Mouse (Mus musculus) neutrophil, adult 5-6 weeks (primary cell): ENCODE measurements around the gene Snap29. TPM values are rescaled to one million over a fixed set of nuclear protein-coding genes. Genes with fewer than 3 reads are reported as not detected.
A peak's percentile ranks its signal among the peaks of the same experiment; 100 is the strongest.

Experiments
- ATAC-seq: fragments of 151-379, 151-347 bp; 2 replicates; pipeline ENCODE4 v1.8.0; 2017; ENCODE audit warnings: mild to moderate bottlenecking, moderate TSS enrichment; ENCODE audit not compliant: insufficient number of reproducible peaks, poor library complexity, low FRiP score, severe bottlenecking; ENCODE audit errors: extremely low read depth
- total RNA-seq: library from RNA; stranded (forward); fragments of 200-1000 nt; gene quantifications from 2 replicates; pipeline ENCODE4 v1.2.3, GENCODE M21; 2017

Snap29 gene
- 67.6 and 74.8 TPM in 2 replicates for total RNA-seq

- ATAC-seq = peak; percentile 88
Measured at GRCm38 (mm10) chr16:17405736-17406443, at the start of gene Snap29, which contains the start of gene Pi4ka. Snap29 (plus strand) TSS chr16:17405986. Pi4ka (minus strand) TSS chr16:17406314.

- no peak for ATAC-seq
Measured at GRCm38 (mm10) chr16:17356031-17356430, 49.8 kb upstream of the Snap29 start.

GRCm38 (mm10) chr16:17358787-17359186 lies 47.0 kb upstream of the Snap29 start:
- ATAC-seq = no peak

- no peak for ATAC-seq
Measured at GRCm38 (mm10) chr16:17382306-17382705, 23.5 kb upstream of the Snap29 start.

- ATAC-seq = no peak
Measured at GRCm38 (mm10) chr16:17383594-17384326, 22.0 kb upstream of the Snap29 start.

- no peak for ATAC-seq
Measured at GRCm38 (mm10) chr16:17392784-17393183, 13.0 kb upstream of the Snap29 start.

GRCm38 (mm10) chr16:17402855-17403254 lies 2.9 kb upstream of the Snap29 start:
- ATAC-seq = peak; percentile 43; the same call in 1 of the 2 replicates

GRCm38 (mm10) chr16:17405271-17405696 lies 502 bp upstream of the Snap29 start:
- ATAC-seq = no peak

GRCm38 (mm10) chr16:17406512-17407231 lies 886 bp downstream of the Snap29 start:
- no peak for ATAC-seq

GRCm38 (mm10) chr16:17409046-17409445 lies 3.3 kb downstream of the Snap29 start:
- peak; percentile 53; the same call in 1 of the 2 replicates for ATAC-seq

GRCm38 (mm10) chr16:17410209-17410608 lies 4.4 kb downstream of the Snap29 start:
- ATAC-seq = no peak

GRCm38 (mm10) chr16:17423021-17423420 lies 17.2 kb downstream of the Snap29 start:
- no peak for ATAC-seq

GRCm38 (mm10) chr16:17432576-17432975 lies 26.8 kb downstream of the Snap29 start:
- ATAC-seq = no peak

GRCm38 (mm10) chr16:17451541-17452372 lies 46.0 kb downstream of the Snap29 start, which contains the start of gene Crkl:
Crkl (plus strand) TSS chr16:17451987.
- peak; percentile 95 for ATAC-seq

GRCm38 (mm10) chr16:17452373-17452715 lies 46.6 kb downstream of the Snap29 start:
- ATAC-seq = no peak

GRCm38 (mm10) chr16:17456901-17457300 lies 51.1 kb downstream of the Snap29 start:
- no peak for ATAC-seq

- ATAC-seq = peak; percentile 82
Measured at GRCm38 (mm10) chr16:17460254-17460653, 54.5 kb downstream of the Snap29 start.

- ATAC-seq = no peak
Measured at GRCm38 (mm10) chr16:17461596-17461995, 55.8 kb downstream of the Snap29 start.

GRCm38 (mm10) chr16:17463184-17463583 lies 57.4 kb downstream of the Snap29 start:
- ATAC-seq = no peak
